Mouse (Mus musculus) CH12.LX (cell line): Measurements from ENCODE around the gene Atrnl1. TPM values are rescaled to one million over a fixed set of nuclear protein-coding genes. Genes with fewer than 3 reads are reported as not detected.

Source experiments
- DNase-seq: peaks from one replicate; pipeline ENCODE4 v3.0.0-alpha.2; 2013; ENCODE audit errors: extremely low read depth
- H3K27ac ChIP-seq: 2 replicates; pipeline ENCODE4 v1.5.1; 2012; ENCODE audit warnings: low read depth, mild to moderate bottlenecking, control low read depth, moderate library complexity; ENCODE audit not compliant: insufficient read depth
- H3K27me3 ChIP-seq: replicated peaks from 2 replicates; pipeline ENCODE3; 2012; ENCODE audit warnings: inconsistent platforms
- H3K36me3 ChIP-seq, 2 experiments: replicated peaks in 1 of 2; 2 replicates each; pipeline versions ENCODE3 to v1.6.1; 2012; ENCODE audit warnings: inconsistent platforms in 1 of 2, low read length in 1 of 2, mild to moderate bottlenecking in 1 of 2, mixed read lengths in 1 of 2, moderate library complexity in 1 of 2; ENCODE audit not compliant: control insufficient read depth in 1 of 2, insufficient read depth in 1 of 2
- H3K4me1 ChIP-seq, 2 experiments: 2 replicates each; pipeline ENCODE4 v1.6.1; 2012; ENCODE audit warnings: inconsistent platforms in 1 of 2, moderate library complexity in 1 of 2; ENCODE audit not compliant: insufficient read depth in 2 of 2, control insufficient read depth in 1 of 2
- H3K4me2 ChIP-seq: 2 replicates; pipeline ENCODE4 v1.6.1; 2012; ENCODE audit warnings: low read depth, mild to moderate bottlenecking, control low read depth; ENCODE audit not compliant: poor library complexity, insufficient read depth, severe bottlenecking
- H3K4me3 ChIP-seq, 3 experiments: fragments of 150-350 bp in 1 of 3; sonication (generic) in 1 of 3; replicated peaks in 1 of 3; 2 replicates each; pipeline versions ENCODE3 to v1.5.1; 2011 to 2012; ENCODE audit warnings: low read depth in 2 of 3, low read length in 2 of 3, mild to moderate bottlenecking in 2 of 3, moderate library complexity in 2 of 3, control low read depth in 1 of 3, improper control_type of control experiment in 1 of 3, inconsistent platforms in 1 of 3, mixed read lengths in 1 of 3; ENCODE audit not compliant: poor library complexity in 1 of 3
- H3K79me2 ChIP-seq: replicated peaks from 2 replicates; pipeline ENCODE4 v1.6.1; 2012; ENCODE audit warnings: mild to moderate bottlenecking, moderate library complexity; ENCODE audit not compliant: control insufficient read depth, poor library complexity, insufficient read depth, severe bottlenecking; ENCODE audit errors: extremely low read depth
- H3K9ac ChIP-seq: 2 replicates; pipeline ENCODE4 v1.6.1; 2012; ENCODE audit warnings: low read depth, mild to moderate bottlenecking, control low read depth, moderate library complexity; ENCODE audit not compliant: insufficient read depth
- H3K9me3 ChIP-seq: replicated peaks from 2 replicates; pipeline ENCODE3; 2012; ENCODE audit warnings: low read length, inconsistent platforms, mixed read lengths
- BHLHE40 ChIP-seq: IDR thresholded peaks from 2 replicates; pipeline ENCODE4 v1.6.1; 2011; ENCODE audit warnings: mild to moderate bottlenecking, low read depth, low read length, improper control_type of control experiment
- CHD1 ChIP-seq: IDR thresholded peaks from 2 replicates; pipeline ENCODE4 v1.6.1; 2012; ENCODE audit warnings: low read depth, low read length, improper control_type of control experiment, inconsistent platforms
- CHD2 ChIP-seq: IDR thresholded peaks from 2 replicates; pipeline ENCODE4 v1.6.1; 2011; ENCODE audit warnings: low read length, improper control_type of control experiment
- CTCF ChIP-seq, 2 experiments: IDR thresholded peaks in 1 of 2; conservative IDR thresholded peaks in 1 of 2; 2 replicates each; pipeline ENCODE4 v1.5.1; 2011 to 2012; ENCODE audit warnings: low read depth in 2 of 2, low read length in 2 of 2, improper control_type of control experiment in 1 of 2, inconsistent platforms in 1 of 2, mild to moderate bottlenecking in 1 of 2, moderate library complexity in 1 of 2
- E2F4 ChIP-seq: IDR thresholded peaks from 2 replicates; pipeline ENCODE4 v1.6.1; 2011; ENCODE audit warnings: low read depth, low read length, improper control_type of control experiment; ENCODE audit not compliant: insufficient replicate concordance
- ELF1 ChIP-seq: IDR thresholded peaks from 2 replicates; pipeline ENCODE4 v1.6.1; 2014; ENCODE audit warnings: low read depth, mild to moderate bottlenecking, inconsistent platforms, low read length, improper control_type of control experiment
- EP300 ChIP-seq: IDR thresholded peaks from 2 replicates; pipeline ENCODE4 v1.6.1; 2011; ENCODE audit warnings: low read length, improper control_type of control experiment
- ETS1 ChIP-seq: conservative IDR thresholded peaks from 2 replicates; pipeline ENCODE4 v1.6.1; 2012; ENCODE audit warnings: low read depth, mild to moderate bottlenecking, inconsistent platforms, low read length, improper control_type of control experiment, moderate library complexity
- GABPA ChIP-seq: IDR thresholded peaks from 2 replicates; pipeline ENCODE4 v1.6.1; 2012; ENCODE audit warnings: low read depth, low read length, improper control_type of control experiment, inconsistent platforms; ENCODE audit not compliant: insufficient replicate concordance
- HCFC1 ChIP-seq: IDR thresholded peaks from 2 replicates; pipeline ENCODE4 v1.6.1; 2012; ENCODE audit warnings: low read depth, mild to moderate bottlenecking, inconsistent platforms, low read length, improper control_type of control experiment
- IRF4 ChIP-seq: IDR thresholded peaks from 2 replicates; pipeline ENCODE4 v1.6.1; 2014; ENCODE audit warnings: low read depth, mild to moderate bottlenecking, inconsistent platforms, low read length, improper control_type of control experiment
- JUN ChIP-seq: IDR thresholded peaks from 2 replicates; pipeline ENCODE4 v1.6.1; 2011; ENCODE audit warnings: low read depth, mild to moderate bottlenecking, low read length, improper control_type of control experiment, moderate library complexity; ENCODE audit not compliant: insufficient read depth
- MAFK ChIP-seq: IDR thresholded peaks from 2 replicates; pipeline ENCODE4 v1.6.1; 2011; ENCODE audit warnings: low read length, improper control_type of control experiment; ENCODE audit not compliant: insufficient replicate concordance
- MAZ ChIP-seq: IDR thresholded peaks from 2 replicates; pipeline ENCODE4 v1.6.1; 2012; ENCODE audit warnings: low read depth, mild to moderate bottlenecking, inconsistent platforms, low read length, improper control_type of control experiment, moderate library complexity
- MEF2A ChIP-seq: IDR thresholded peaks from 2 replicates; pipeline ENCODE4 v1.6.1; 2014; ENCODE audit warnings: low read depth, mild to moderate bottlenecking, inconsistent platforms, low read length, improper control_type of control experiment, borderline replicate concordance
- MXI1 ChIP-seq: IDR thresholded peaks from 2 replicates; pipeline ENCODE4 v1.6.1; 2011; ENCODE audit warnings: mild to moderate bottlenecking, low read depth, low read length, improper control_type of control experiment
- NELFE ChIP-seq: IDR thresholded peaks from 2 replicates; pipeline ENCODE4 v1.6.1; 2011; ENCODE audit warnings: low read depth, low read length, improper control_type of control experiment
- NRF1 ChIP-seq: IDR thresholded peaks from 2 replicates; pipeline ENCODE4 v1.6.1; 2014; ENCODE audit warnings: low read depth, mild to moderate bottlenecking, inconsistent platforms, low read length, improper control_type of control experiment, moderate library complexity
- PAX5 ChIP-seq: IDR thresholded peaks from 2 replicates; pipeline ENCODE4 v1.6.1; 2012; ENCODE audit warnings: low read length, inconsistent platforms, mixed read lengths
- POLR2A ChIP-seq: IDR thresholded peaks from 2 replicates; pipeline ENCODE4 v1.6.1; 2011; ENCODE audit warnings: low read depth, mild to moderate bottlenecking, improper control_type of control experiment, low read length
- POLR2AphosphoS2 ChIP-seq: IDR thresholded peaks from 2 replicates; pipeline ENCODE4 v1.6.1; 2011; ENCODE audit warnings: low read depth, low read length, improper control_type of control experiment
- RAD21 ChIP-seq: IDR thresholded peaks from 2 replicates; pipeline ENCODE4 v1.6.1; 2011; ENCODE audit warnings: low read depth, mild to moderate bottlenecking, low read length, improper control_type of control experiment, moderate library complexity
- RCOR1 ChIP-seq: conservative IDR thresholded peaks from 2 replicates; pipeline ENCODE4 v1.6.1; 2012; ENCODE audit warnings: low read depth, mild to moderate bottlenecking, inconsistent platforms, low read length, improper control_type of control experiment
- SIN3A ChIP-seq: IDR thresholded peaks from 2 replicates; pipeline ENCODE4 v1.6.1; 2012; ENCODE audit warnings: low read length, improper control_type of control experiment, inconsistent platforms
- TBP ChIP-seq: conservative IDR thresholded peaks from 2 replicates; pipeline ENCODE4 v1.6.1; 2011; ENCODE audit warnings: low read depth, low read length, improper control_type of control experiment
- TCF12 ChIP-seq: IDR thresholded peaks from 2 replicates; pipeline ENCODE4 v1.6.1; 2014; ENCODE audit warnings: low read depth, mild to moderate bottlenecking, inconsistent platforms, low read length, improper control_type of control experiment
- UBTF ChIP-seq: IDR thresholded peaks from 2 replicates; pipeline ENCODE4 v1.6.1; 2012; ENCODE audit warnings: low read depth, mild to moderate bottlenecking, inconsistent platforms, low read length, improper control_type of control experiment, moderate library complexity
- USF2 ChIP-seq: conservative IDR thresholded peaks from 2 replicates; pipeline ENCODE4 v1.6.1; 2011; ENCODE audit warnings: low read depth, low read length, improper control_type of control experiment
- ZKSCAN1 ChIP-seq: IDR thresholded peaks from 2 replicates; pipeline ENCODE4 v1.6.1; 2012; ENCODE audit warnings: low read depth, inconsistent platforms, low read length, improper control_type of control experiment, borderline replicate concordance
- ZNF384 ChIP-seq: IDR thresholded peaks from 2 replicates; pipeline ENCODE4 v1.6.1; 2012; ENCODE audit warnings: low read depth, low read length, improper control_type of control experiment, inconsistent platforms
- dilution Hi-C: fragments of 300-500 bp; cut with MboI; formaldehyde crosslinking; loops from 2 replicates; pipeline ENCODE4 v1.14.3; 2020; ENCODE audit warnings: low sequenced_read_pairs; ENCODE audit not compliant: extremely low pct_unique_long_range_greater_than_20kb, extremely low pct_ligation_motif_present
- in situ Hi-C: fragments of 300-500 bp; cut with MboI; formaldehyde crosslinking; loops from 3 replicates; pipeline ENCODE4 v1.14.3; 2019; ENCODE audit warnings: low sequenced_read_pairs, low pct_ligation_motif_present, low pct_unique_long_range_greater_than_20kb, mixed read lengths
- polyA plus RNA-seq: library from polyadenylated mRNA; unstranded; fragments of >175 nt; gene quantifications from 2 replicates; pipeline ENCODE4 v1.2.1, GENCODE M21; 2012; ENCODE audit warnings: low read depth; ENCODE audit not compliant: insufficient read length
- total RNA-seq, 2 experiments: library from RNA; depleted of rRNA; stranded (reverse); fragments of 300-350 nt in 1 of 2; fragments of >200 nt in 1 of 2; gene quantifications; 2 replicates each; pipeline ENCODE4 v1.2.3; 2012 to 2014

Gene Atrnl1
- total and polyA plus RNA-seq, 3 experiments = 1.9 TPM

DNA sequence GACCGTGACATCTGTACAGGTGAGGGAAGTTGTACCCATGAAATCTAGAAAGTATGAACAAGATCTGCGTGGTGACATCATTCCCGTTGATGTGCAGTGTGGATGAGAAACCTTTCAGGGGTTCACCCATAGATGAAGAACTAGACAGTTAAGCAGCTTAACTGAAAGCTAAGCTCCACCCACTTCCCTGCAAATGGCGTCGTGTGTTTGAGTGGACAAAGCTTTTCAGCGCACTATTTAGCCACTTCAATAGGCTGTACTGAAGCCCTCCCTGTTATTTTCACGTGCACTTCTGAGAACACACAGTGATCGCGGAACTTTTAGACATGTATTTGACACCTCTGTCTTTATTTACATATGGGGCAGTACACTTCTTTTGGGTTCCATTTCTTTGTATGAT is 56.2 kb downstream of the Atrnl1 start:
- no peak for DNase-seq
- Histone ChIP-seq H3K36me3 (peaks cover 0 to 7% of the 10 kb centered on the region in 2 experiments), H3K4me2 (no peak overlapping the region), H3K27ac (no peak overlapping the region), H3K9ac (no peak overlapping the region), H3K79me2 (no peaks in the 10 kb centered on the region), H3K4me3 (no peak overlapping the region), H3K4me1 (no peaks in the 10 kb centered on the region), H3K27me3 (no peaks in the 10 kb centered on the region), H3K9me3 (no peaks in the 10 kb centered on the region)
- in situ Hi-C loops = no loop called here
- no peak for TF ChIP-seq ETS1
- no peak for TF ChIP-seq MAFK
- TF ChIP-seq EP300 = no peak
- TF ChIP-seq ZNF384 = no peak
- no peak for TF ChIP-seq ZKSCAN1
- no peak for TF ChIP-seq BHLHE40
- TF ChIP-seq TCF12 = no peak
- no peak for TF ChIP-seq ELF1
- TF ChIP-seq POLR2AphosphoS2 = no peak
- TF ChIP-seq RCOR1 = no peak
- no peak for TF ChIP-seq CHD2
- TF ChIP-seq POLR2A = no peak
- TF ChIP-seq JUN = no peak
- no peak for TF ChIP-seq MAZ
- no peak for TF ChIP-seq GABPA
- TF ChIP-seq NELFE = no peak
- no peak for TF ChIP-seq IRF4
- no peak for TF ChIP-seq SIN3A
- no peak for TF ChIP-seq RAD21
- dilution Hi-C loops = no loop called here

DNA sequence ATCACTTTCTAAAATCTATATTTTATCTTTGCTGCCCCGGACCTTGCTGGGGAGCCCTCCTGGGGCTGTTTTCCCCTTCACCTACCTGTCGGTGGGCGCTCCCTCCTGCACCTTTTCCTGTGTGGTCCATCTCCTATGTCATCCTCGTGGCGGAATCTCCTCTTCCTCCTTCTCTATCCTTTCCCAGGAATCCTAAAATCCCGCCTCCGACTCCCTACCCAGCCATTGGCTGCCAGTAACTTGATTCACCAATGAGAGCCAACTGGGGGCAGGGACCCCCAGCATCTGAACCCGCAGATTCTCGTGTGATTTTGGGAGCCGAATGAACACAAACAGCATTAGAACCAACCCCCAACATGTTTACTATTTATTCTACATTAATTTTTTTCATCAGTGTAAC is 57.1 kb downstream of the Atrnl1 start:
- H3K36me3 ChIP-seq = peaks cover 0 to 7% of the 10 kb centered on the region in 2 experiments
- in situ Hi-C loops = no loop called here
- H3K79me2 ChIP-seq = no peaks in the 10 kb centered on the region
- no peaks in the 10 kb centered on the region for H3K9me3 ChIP-seq
- H3K4me3 ChIP-seq = no peak overlapping the region
- H3K27ac ChIP-seq = no peak overlapping the region
- no peak overlapping the region for H3K9ac ChIP-seq
- DNase-seq = no peak
- no peaks in the 10 kb centered on the region for H3K27me3 ChIP-seq
- no peak for TF ChIP-seq POLR2AphosphoS2
- no peak for TF ChIP-seq MXI1
- TF ChIP-seq POLR2A = no peak
- no peak for TF ChIP-seq ZKSCAN1
- TF ChIP-seq TBP = no peak
- no peak for TF ChIP-seq JUN
- no peak for TF ChIP-seq ETS1
- no peak for TF ChIP-seq PAX5
- TF ChIP-seq GABPA = no peak
- no peak for TF ChIP-seq HCFC1
- TF ChIP-seq CTCF (conservative IDR thresholded peaks at IDR 0.05 in 1 of 2, IDR thresholded peaks at IDR 0.05 in 1 of 2; ENCODE audit: low read depth in 2 of 2, low read length in 2 of 2) = no peak
- TF ChIP-seq MEF2A = no peak
- TF ChIP-seq USF2 = no peak
- TF ChIP-seq UBTF = no peak
- TF ChIP-seq E2F4 = no peak
- no peak for TF ChIP-seq ELF1
- TF ChIP-seq CHD2 = no peak
- TF ChIP-seq NRF1 = no peak
- TF ChIP-seq CHD1 = no peak
- TF ChIP-seq, all 38 proteins: peak for 0
- Histone ChIP-seq H3K4me2 (no peak overlapping the region), H3K4me1 (no peaks in the 10 kb centered on the region)
- dilution Hi-C loops = no loop called here
